ENCODE assay signal across 9 mouse cellular contexts in the genomic region with DNA sequence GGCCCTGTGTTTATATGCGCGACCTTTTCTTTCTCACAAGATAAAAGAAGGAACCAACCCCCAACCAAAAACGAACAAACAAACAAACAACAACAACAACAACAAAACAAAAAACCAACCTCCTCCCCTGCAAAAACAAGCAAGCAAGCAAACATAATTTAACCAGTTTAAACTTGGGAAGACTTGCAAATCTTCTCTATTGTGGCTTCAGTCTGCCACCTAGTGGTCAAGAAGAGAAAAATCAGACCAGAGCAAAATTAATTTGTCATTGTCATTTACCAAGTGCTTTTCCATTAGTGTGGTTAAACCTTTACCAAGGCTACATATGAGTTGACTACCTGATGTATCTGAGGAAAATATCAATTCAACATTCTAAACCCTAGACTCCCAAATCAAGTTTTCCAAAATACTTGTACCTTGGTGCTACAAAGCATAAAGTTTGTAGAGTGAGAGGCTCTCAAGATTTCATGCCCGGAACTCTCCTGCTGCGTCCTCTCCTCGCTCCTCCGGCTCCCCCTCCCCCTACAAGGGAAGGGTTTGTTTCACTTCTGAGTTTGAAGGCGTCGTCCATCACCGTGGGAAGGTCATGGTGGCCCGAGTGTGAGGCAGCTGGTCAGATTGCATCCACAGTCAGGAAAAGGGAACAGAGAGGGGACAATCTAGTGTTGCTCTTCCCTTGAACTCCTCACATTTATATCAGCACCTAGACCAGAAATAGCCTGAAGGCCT. TPM values are rescaled to one million over a fixed set of nuclear protein-coding genes. Genes with fewer than 3 reads are reported as not detected.
A peak's percentile ranks its signal among the peaks of the same experiment; 100 is the strongest.
DNase-seq lines count a peak whose midpoint lies in the region; TF ChIP-seq lines count a peak whose summit lies in the region.
"Had no signal": no experiment of that assay in that cellular context is flagged by ENCODE, and none has a peak within 500 bp of the region (broad histone marks: within the 10 kb centered on the region; RNA-seq: fewer than 3 reads in every experiment).

No protein-coding gene starts in this region.

- no peaks in the 10 kb centered on the region for H3K9me3 ChIP-seq in ES-Bruce4 (replicated peaks; ENCODE audit: control insufficient read depth, insufficient read depth, low read length, poor library complexity, severe bottlenecking)
- H3K9me3 ChIP-seq: embryonic facial prominence, embryonic 13.5 days had no signal

- no peak for TF ChIP-seq POLR2A in ES-Bruce4 (IDR thresholded peaks at IDR 0.05; ENCODE audit: insufficient read depth, low read length)

- H3K36me3 ChIP-seq in ES-Bruce4 (ENCODE audit: control insufficient read depth, insufficient read depth, low read length, poor library complexity, severe bottlenecking), result no peaks in the 10 kb centered on the region
- H3K36me3 ChIP-seq: embryonic facial prominence, embryonic 13.5 days had no signal

- H3K4me3 ChIP-seq in ES-Bruce4 (ENCODE audit: low read depth, low read length), result no peak overlapping the region
- H3K4me3 ChIP-seq: embryonic facial prominence, embryonic 13.5 days had no signal

- TF ChIP-seq EP300 in ES-Bruce4 (IDR thresholded peaks at IDR 0.05; ENCODE audit: insufficient read depth, low read depth, low read length), result no peak

- H3K27ac ChIP-seq in ES-Bruce4 (ENCODE audit: insufficient read depth, low read length), result no peak overlapping the region
- H3K27ac ChIP-seq: embryonic facial prominence, embryonic 13.5 days had no signal

- TF ChIP-seq CTCF in ES-Bruce4 (IDR thresholded peaks at IDR 0.05; ENCODE audit: low read depth, low read length), result peak; percentile 13

- H3K27me3 ChIP-seq in ES-Bruce4 (ENCODE audit: control insufficient read depth, insufficient read depth, low read length, poor library complexity, severe bottlenecking), result no peaks in the 10 kb centered on the region
- H3K27me3 ChIP-seq: embryonic facial prominence, embryonic 13.5 days had no signal

- H3K4me1 ChIP-seq in ES-Bruce4 (ENCODE audit: control insufficient read depth, insufficient read depth, low read length), result no peaks in the 10 kb centered on the region
- H3K4me1 ChIP-seq: embryonic facial prominence, embryonic 13.5 days had no signal

- no peak overlapping the region for H3K9ac ChIP-seq in ES-Bruce4 (ENCODE audit: low read depth, poor library complexity, severe bottlenecking)
- H3K9ac ChIP-seq: embryonic facial prominence, embryonic 13.5 days had no signal

- peak; percentile 36 for DNase-seq in kidney, adult 9 months
- no peak for DNase-seq in kidney, adult 18-20 months
- peak; percentile 55 for DNase-seq in c-Kit-positive CD71-positive TER-119-positive erythroid progenitor cells, embryonic 14.5 days (ENCODE audit: low spot score)
- peak; percentile 18 for DNase-seq in kidney, postnatal 14 days
- DNase-seq in telencephalon, adult 2 months (ENCODE audit: low read depth, low spot score), result peak; percentile 21
- DNase-seq in left cerebral cortex, adult 8-10 months (ENCODE audit: low spot score in 2 of 2), result no peak
- DNase-seq in layer of hippocampus, adult 18-20 months (ENCODE audit: low spot score in 2 of 2), result no peak

RNA-seq across cellular contexts. Expression of a gene that starts 8.0 kb away (rescaled TPM):
- polyA plus RNA-seq in ES-Bruce4 (2011; ENCODE audit: insufficient read depth, insufficient read length, low read depth, missing spikeins), result 71.2 and 73.8 TPM in 2 replicates
- 1 to 10 TPM; 3.9 to 6.6 (median 5.4) TPM for total RNA-seq in left cerebral cortex, adult 8-10 months (2022)
- 1 to 10 TPM; 2.5 to 3.9 TPM for total RNA-seq in layer of hippocampus, adult 18-20 months (2021)

RNA-seq across cellular contexts. Expression of a gene that starts 10.8 kb away (rescaled TPM):
- polyA plus RNA-seq in ES-Bruce4 (2011; ENCODE audit: insufficient read depth, insufficient read length, low read depth, missing spikeins), result not detected in 2 replicates
- not detected for total RNA-seq in left cerebral cortex, adult 8-10 months (2022)
- not detected for total RNA-seq in layer of hippocampus, adult 18-20 months (2021)
- polyA plus RNA-seq: embryonic facial prominence, embryonic 13.5 days had no signal

RNA-seq across cellular contexts. Expression of a gene that starts 28.3 kb away (rescaled TPM):
- polyA plus RNA-seq in ES-Bruce4 (2011; ENCODE audit: insufficient read depth, insufficient read length, low read depth, missing spikeins), result 967 and 1,069 TPM in 2 replicates
- 100 to 1,000 TPM; 839 to 960 (median 920) TPM for total RNA-seq in left cerebral cortex, adult 8-10 months (2022)
- total RNA-seq in layer of hippocampus, adult 18-20 months (2021), result 100 to 1,000 TPM; 905 to 926 TPM

Comparison
In these comparisons a context has a peak if more than half of its experiments do, and no peak if none do; other contexts are left out.
1. DNase-seq: peak in kidney, adult 9 months (single experiment), c-Kit-positive CD71-positive TER-119-positive erythroid progenitor cells, embryonic 14.5 days (single experiment), kidney, postnatal 14 days (single experiment) and telencephalon, adult 2 months (single experiment); none in kidney, adult 18-20 months (single experiment), left cerebral cortex, adult 8-10 months (0 of 2) and layer of hippocampus, adult 18-20 months (0 of 2).